ENCODE assay signal across 12 mouse cellular contexts in the genomic region with DNA sequence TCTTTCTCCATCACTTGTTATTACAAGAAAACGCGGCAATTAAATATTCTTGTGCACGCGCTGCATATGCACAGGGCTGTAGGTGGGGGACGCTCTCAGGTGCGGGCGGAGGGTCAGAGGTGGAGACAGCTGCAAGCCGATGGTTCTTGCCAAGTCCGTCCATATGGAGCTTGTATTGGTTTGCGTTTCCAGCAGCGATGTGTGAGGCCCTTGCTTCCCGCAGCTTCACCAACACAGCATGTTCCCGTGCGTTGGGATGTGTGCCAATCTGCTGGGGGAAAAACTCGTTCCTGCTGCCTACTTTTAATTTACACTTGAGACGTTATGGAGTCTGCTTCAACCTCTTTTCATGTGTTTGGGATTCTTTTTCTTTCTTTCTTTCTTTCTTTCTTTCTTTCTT.
DNase-seq lines count a peak whose midpoint lies in the region; ATAC-seq and TF ChIP-seq lines count a peak whose summit lies in the region.
"Had no signal": no experiment of that assay in that cellular context is flagged by ENCODE, and none has a peak within 500 bp of the region (broad histone marks: within the 10 kb centered on the region; RNA-seq: fewer than 3 reads in every experiment).

No protein-coding gene starts in this region.

- no peak for DNase-seq in forebrain, embryonic 11.5 days (ENCODE audit: low spot score)
- peak; percentile 59 to 82 for DNase-seq in cerebellum, postnatal 10 days
- DNase-seq in layer of hippocampus, postnatal 25 days (ENCODE audit: extremely low spot score in 1 of 2, low spot score in 1 of 2): peak; percentile 26 to 55
- peak; percentile 69 for DNase-seq in right cerebral cortex, postnatal 14 days
- no peak for DNase-seq in gastrocnemius, adult 2 months
- no peak for DNase-seq in gastrocnemius, postnatal 4 days (ENCODE audit: low spot score in 2 of 2)
- DNase-seq: heart, adult 18-20 months; lung, adult 2 months had no signal

- H3K27ac ChIP-seq in forebrain, embryonic 15.5 days (replicated peaks): 0 out of 2 replicates have a peak overlapping the region, but pooled peaks have one; percentile 14
- no peak overlapping the region for H3K27ac ChIP-seq in forebrain, embryonic 11.5 days (ENCODE audit: low read depth, low read length)
- H3K27ac ChIP-seq in gastrocnemius, adult 2 months: no peak overlapping the region
- H3K27ac ChIP-seq: embryonic facial prominence, embryonic 13.5 days had no signal

- H3K4me2 ChIP-seq in forebrain, embryonic 15.5 days (replicated peaks): peak overlapping the region; percentile 29
- H3K4me2 ChIP-seq in forebrain, embryonic 11.5 days (ENCODE audit: low read depth, low read length, severe bottlenecking): no peak overlapping the region
- H3K4me2 ChIP-seq: embryonic facial prominence, embryonic 13.5 days had no signal

- H3K4me1 ChIP-seq in forebrain, embryonic 15.5 days: peaks cover 3% of the 10 kb centered on the region; the same call in 1 of the 2 replicates
- no peaks in the 10 kb centered on the region for H3K4me1 ChIP-seq in forebrain, embryonic 11.5 days (replicated peaks; ENCODE audit: control insufficient read depth, insufficient read depth, low read length)

- ATAC-seq in forebrain, embryonic 15.5 days (replicated peaks): no peak
- no peak for ATAC-seq in forebrain, embryonic 11.5 days (replicated peaks; ENCODE audit: low FRiP score)
- no peak for ATAC-seq in erythroid progenitor cell, adult 5-6 weeks (replicated peaks; ENCODE audit: low FRiP score, poor library complexity, severe bottlenecking)
- ATAC-seq: Patski had no signal

- H3K36me3 ChIP-seq in forebrain, embryonic 15.5 days: no peaks in the 10 kb centered on the region
- H3K36me3 ChIP-seq in forebrain, embryonic 11.5 days (ENCODE audit: control insufficient read depth, insufficient read depth, low read length): no peaks in the 10 kb centered on the region
- H3K36me3 ChIP-seq: embryonic facial prominence, embryonic 13.5 days had no signal

- 63% methylated on average over 16 of the region's 16 CpGs for WGBS in forebrain, embryonic 15.5 days
- 92% methylated on average over 16 of the region's 16 CpGs for WGBS in forebrain, embryonic 11.5 days

- H3K4me3 ChIP-seq in forebrain, embryonic 15.5 days: no peak overlapping the region
- no peak overlapping the region for H3K4me3 ChIP-seq in forebrain, embryonic 11.5 days (ENCODE audit: low read depth, low read length)
- H3K4me3 ChIP-seq in gastrocnemius, adult 2 months: no peak overlapping the region
- H3K4me3 ChIP-seq: embryonic facial prominence, embryonic 13.5 days had no signal

- H3K9ac ChIP-seq in forebrain, embryonic 15.5 days (replicated peaks): no peak overlapping the region
- no peak overlapping the region for H3K9ac ChIP-seq in forebrain, embryonic 11.5 days (ENCODE audit: low read length)
- H3K9ac ChIP-seq: embryonic facial prominence, embryonic 13.5 days had no signal

- no peak for TF ChIP-seq CTCF in gastrocnemius, adult 2 months (IDR thresholded peaks at IDR 0.05)

- no peaks in the 10 kb centered on the region for H3K27me3 ChIP-seq in forebrain, embryonic 15.5 days
- H3K27me3 ChIP-seq in forebrain, embryonic 11.5 days (ENCODE audit: control insufficient read depth, insufficient read depth, low read length): no peaks in the 10 kb centered on the region
- H3K27me3 ChIP-seq: embryonic facial prominence, embryonic 13.5 days; Patski had no signal

- intact Hi-C loops in gastrocnemius, adult 2 months (cut with DNase I): no loop called here

- H3K9me3 ChIP-seq in forebrain, embryonic 15.5 days: no peaks in the 10 kb centered on the region
- no peaks in the 10 kb centered on the region for H3K9me3 ChIP-seq in forebrain, embryonic 11.5 days (ENCODE audit: control insufficient read depth, low read length)
- H3K9me3 ChIP-seq: embryonic facial prominence, embryonic 13.5 days had no signal

Comparison
In these comparisons a context has a peak if more than half of its experiments do, and no peak if none do; other contexts are left out.
1. DNase-seq: peak in cerebellum, postnatal 10 days (2 of 2), layer of hippocampus, postnatal 25 days (2 of 2) and right cerebral cortex, postnatal 14 days (single experiment); none in forebrain, embryonic 11.5 days (single experiment), gastrocnemius, adult 2 months (single experiment) and gastrocnemius, postnatal 4 days (0 of 2).